Mouse (Mus musculus): Measurements from ENCODE around the gene Abracl. TPM values are rescaled to one million over a fixed set of nuclear protein-coding genes. Genes with fewer than 3 reads are reported as not detected.
A peak's percentile ranks its signal among the peaks of the same experiment; 100 is the strongest.

Abracl gene
- polyA plus RNA-seq, 1 experiment from 2014 or later, result 143 TPM

- ATAC-seq (ENCODE audit: low read depth), result no peak
- Histone ChIP-seq H3K4me2 (ENCODE audit: low read depth, low read length) (no peak overlapping the region), H3K27ac (replicated peaks; ENCODE audit: low read depth, low read length) (no peak overlapping the region), H3K27me3 (replicated peaks; ENCODE audit: control insufficient read depth, insufficient read depth, low read length) (no peaks in the 10 kb centered on the region), H3K9me3 (ENCODE audit: control insufficient read depth, low read length) (no peaks in the 10 kb centered on the region), H3K4me3 (ENCODE audit: low read depth, low read length) (no peak overlapping the region), H3K4me1 (ENCODE audit: control insufficient read depth, insufficient read depth, low read length) (no peaks in the 10 kb centered on the region), H3K36me3 (ENCODE audit: control insufficient read depth, insufficient read depth, low read length) (no peaks in the 10 kb centered on the region), H3K9ac (ENCODE audit: low read depth, low read length) (no peak overlapping the region)
- DNase-seq (ENCODE audit: low spot score), result no peak
- 56% methylated on average over 10 of the region's 10 CpGs for WGBS
These were observed 24.5 kb upstream of the Abracl start for GRCm38 (mm10) chr10:18047380-18048146.

GRCm38 (mm10) chr10:18046380-18046779, 23.3 kb upstream of the Abracl start:
- H3K9me3 ChIP-seq (ENCODE audit: control insufficient read depth, low read length), result no peaks in the 10 kb centered on the region
- H3K4me2 ChIP-seq (ENCODE audit: low read depth, low read length), result no peak overlapping the region
- no peaks in the 10 kb centered on the region for H3K4me1 ChIP-seq (ENCODE audit: control insufficient read depth, insufficient read depth, low read length)
- no peak overlapping the region for H3K4me3 ChIP-seq (ENCODE audit: low read depth, low read length)
- no peaks in the 10 kb centered on the region for H3K36me3 ChIP-seq (ENCODE audit: control insufficient read depth, insufficient read depth, low read length)
- no peak overlapping the region for H3K27ac ChIP-seq (replicated peaks; ENCODE audit: low read depth, low read length)
- no peak for DNase-seq (ENCODE audit: low spot score)
- ATAC-seq (ENCODE audit: low read depth), result no peak
- no peaks in the 10 kb centered on the region for H3K27me3 ChIP-seq (replicated peaks; ENCODE audit: control insufficient read depth, insufficient read depth, low read length)
- H3K9ac ChIP-seq (ENCODE audit: low read depth, low read length), result no peak overlapping the region

- Histone ChIP-seq H3K4me2 (ENCODE audit: low read depth, low read length) (no peak overlapping the region), H3K4me3 (ENCODE audit: low read depth, low read length) (no peak overlapping the region), H3K36me3 (ENCODE audit: control insufficient read depth, insufficient read depth, low read length) (no peaks in the 10 kb centered on the region), H3K27ac (replicated peaks; ENCODE audit: low read depth, low read length) (no peak overlapping the region), H3K4me1 (ENCODE audit: control insufficient read depth, insufficient read depth, low read length) (no peaks in the 10 kb centered on the region), H3K27me3 (replicated peaks; ENCODE audit: control insufficient read depth, insufficient read depth, low read length) (no peaks in the 10 kb centered on the region), H3K9ac (ENCODE audit: low read depth, low read length) (no peak overlapping the region), H3K9me3 (ENCODE audit: control insufficient read depth, low read length) (no peaks in the 10 kb centered on the region)
- 75% methylated on average over 5 of the region's 5 CpGs for WGBS
- ATAC-seq (ENCODE audit: low read depth), result no peak
- DNase-seq (ENCODE audit: low spot score), result no peak
These were observed 13.8 kb upstream of the Abracl start for GRCm38 (mm10) chr10:18036849-18037248.

- no peaks in the 10 kb centered on the region for H3K4me1 ChIP-seq (ENCODE audit: control insufficient read depth, insufficient read depth, low read length)
- H3K27ac ChIP-seq (replicated peaks; ENCODE audit: low read depth, low read length), result no peak overlapping the region
- ATAC-seq (ENCODE audit: low read depth) (no peak), DNase-seq (ENCODE audit: low spot score) (no peak)
- H3K4me3 ChIP-seq (ENCODE audit: low read depth, low read length), result no peak overlapping the region
- no peaks in the 10 kb centered on the region for H3K27me3 ChIP-seq (replicated peaks; ENCODE audit: control insufficient read depth, insufficient read depth, low read length)
- H3K36me3 ChIP-seq (ENCODE audit: control insufficient read depth, insufficient read depth, low read length), result no peaks in the 10 kb centered on the region
- no peak overlapping the region for H3K9ac ChIP-seq (ENCODE audit: low read depth, low read length)
- no peaks in the 10 kb centered on the region for H3K9me3 ChIP-seq (ENCODE audit: control insufficient read depth, low read length)
- H3K4me2 ChIP-seq (ENCODE audit: low read depth, low read length), result no peak overlapping the region
- 92% methylated on average over 4 of the region's 4 CpGs for WGBS
These were observed 11.3 kb upstream of the Abracl start for GRCm38 (mm10) chr10:18034408-18034807.

- Histone ChIP-seq H3K4me2 (ENCODE audit: low read depth, low read length) (peak overlapping the region; percentile 68), H3K27me3 (replicated peaks; ENCODE audit: control insufficient read depth, insufficient read depth, low read length) (no peaks in the 10 kb centered on the region), H3K4me1 (ENCODE audit: control insufficient read depth, insufficient read depth, low read length) (0 out of 2 replicates have a peak, but pooled peaks cover 7% of the 10 kb centered on the region), H3K27ac (replicated peaks; ENCODE audit: low read depth, low read length) (peak overlapping the region; percentile 95), H3K9me3 (ENCODE audit: control insufficient read depth, low read length) (no peaks in the 10 kb centered on the region), H3K4me3 (ENCODE audit: low read depth, low read length) (peak overlapping the region; percentile 82), H3K36me3 (ENCODE audit: control insufficient read depth, insufficient read depth, low read length) (peaks cover 13% of the 10 kb centered on the region), H3K9ac (ENCODE audit: low read depth, low read length) (peak overlapping the region; percentile 87)
- WGBS, result 0% methylated on average over 21 of the region's 21 CpGs
- DNase-seq (ENCODE audit: low spot score), result peak; percentile 94
- ATAC-seq (ENCODE audit: low read depth), result peak; percentile 75
These were observed 776 bp downstream of the Abracl start for GRCm38 (mm10) chr10:18022312-18022711.

- 32% methylated on average over 14 of the region's 14 CpGs for WGBS
- Histone ChIP-seq H3K4me1 (ENCODE audit: control insufficient read depth, insufficient read depth, low read length) (0 out of 2 replicates have a peak, but pooled peaks cover 7% of the 10 kb centered on the region), H3K27me3 (replicated peaks; ENCODE audit: control insufficient read depth, insufficient read depth, low read length) (no peaks in the 10 kb centered on the region), H3K27ac (replicated peaks; ENCODE audit: low read depth, low read length) (peak overlapping the region; percentile 95), H3K4me3 (ENCODE audit: low read depth, low read length) (peak overlapping the region; percentile 82), H3K9ac (ENCODE audit: low read depth, low read length) (peak overlapping the region; percentile 87), H3K36me3 (ENCODE audit: control insufficient read depth, insufficient read depth, low read length) (peaks cover 19% of the 10 kb centered on the region), H3K9me3 (ENCODE audit: control insufficient read depth, low read length) (no peaks in the 10 kb centered on the region), H3K4me2 (ENCODE audit: low read depth, low read length) (peak overlapping the region; percentile 68)
- ATAC-seq (ENCODE audit: low read depth) (peak; percentile 51), DNase-seq (ENCODE audit: low spot score) (no peak)
These were observed 1.3 kb downstream of the Abracl start for GRCm38 (mm10) chr10:18021576-18022311.

- DNase-seq (ENCODE audit: low spot score) (peak; percentile 5), ATAC-seq (ENCODE audit: low read depth) (no peak)
- H3K27me3 ChIP-seq (replicated peaks; ENCODE audit: control insufficient read depth, insufficient read depth, low read length), result no peaks in the 10 kb centered on the region
- no peak overlapping the region for H3K27ac ChIP-seq (replicated peaks; ENCODE audit: low read depth, low read length)
- H3K4me2 ChIP-seq (ENCODE audit: low read depth, low read length), result peak overlapping the region; percentile 68
- H3K4me1 ChIP-seq (ENCODE audit: control insufficient read depth, insufficient read depth, low read length), result 0 out of 2 replicates have a peak, but pooled peaks cover 7% of the 10 kb centered on the region
- peaks cover 27% of the 10 kb centered on the region for H3K36me3 ChIP-seq (ENCODE audit: control insufficient read depth, insufficient read depth, low read length)
- H3K4me3 ChIP-seq (ENCODE audit: low read depth, low read length), result no peak overlapping the region
- no peaks in the 10 kb centered on the region for H3K9me3 ChIP-seq (ENCODE audit: control insufficient read depth, low read length)
- no peak overlapping the region for H3K9ac ChIP-seq (ENCODE audit: low read depth, low read length)
- 36% methylated on average over 1 of the region's 1 CpGs for WGBS
These were observed 2.2 kb downstream of the Abracl start for GRCm38 (mm10) chr10:18020846-18021245.

GRCm38 (mm10) chr10:18020443-18020842, 2.6 kb downstream of the Abracl start:
- DNase-seq (ENCODE audit: low spot score) (peak; percentile 16), ATAC-seq (ENCODE audit: low read depth) (no peak)
- Histone ChIP-seq H3K27ac (replicated peaks; ENCODE audit: low read depth, low read length) (no peak overlapping the region), H3K4me3 (ENCODE audit: low read depth, low read length) (no peak overlapping the region), H3K4me1 (ENCODE audit: control insufficient read depth, insufficient read depth, low read length) (0 out of 2 replicates have a peak, but pooled peaks cover 7% of the 10 kb centered on the region), H3K9ac (ENCODE audit: low read depth, low read length) (no peak overlapping the region), H3K27me3 (replicated peaks; ENCODE audit: control insufficient read depth, insufficient read depth, low read length) (no peaks in the 10 kb centered on the region), H3K4me2 (ENCODE audit: low read depth, low read length) (peak overlapping the region; percentile 68; the same call in 1 of the 2 replicates), H3K9me3 (ENCODE audit: control insufficient read depth, low read length) (no peaks in the 10 kb centered on the region), H3K36me3 (ENCODE audit: control insufficient read depth, insufficient read depth, low read length) (peaks cover 27% of the 10 kb centered on the region)
- WGBS, result 79% methylated on average over 7 of the region's 7 CpGs

Data from embryonic facial prominence, embryonic 14.5 days (tissue).